Mouse (Mus musculus): Measurements from ENCODE around the gene Tmem131. TPM values are rescaled to one million over a fixed set of nuclear protein-coding genes. Genes with fewer than 3 reads are reported as not detected.
A peak's percentile ranks its signal among the peaks of the same experiment; 100 is the strongest.

Gene Tmem131
- polyA plus RNA-seq, 1 experiment from 2014 or later = 11.1 TPM

DNA sequence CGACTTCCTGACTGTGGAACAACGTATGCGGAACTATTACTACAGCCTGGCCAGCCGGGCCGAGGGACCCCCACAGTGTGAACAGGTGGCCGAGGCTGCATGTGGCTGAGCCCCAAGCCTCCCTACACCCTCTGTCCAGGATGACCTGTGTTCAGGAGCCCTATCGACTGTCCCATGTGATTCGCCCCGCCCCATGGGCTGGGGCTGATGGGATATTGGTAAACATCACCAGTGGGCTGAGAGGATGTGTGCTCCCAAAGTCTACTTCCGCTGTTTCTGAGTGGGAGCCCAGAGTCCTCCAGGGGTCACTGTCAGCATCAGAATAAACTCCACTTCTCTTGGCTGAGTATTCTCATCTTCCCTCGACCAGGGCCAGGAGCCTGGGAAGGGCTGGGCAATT, 161.0 kb downstream of the Tmem131 start:
- WGBS = 75% methylated on average over 11 of the region's 11 CpGs

DNA sequence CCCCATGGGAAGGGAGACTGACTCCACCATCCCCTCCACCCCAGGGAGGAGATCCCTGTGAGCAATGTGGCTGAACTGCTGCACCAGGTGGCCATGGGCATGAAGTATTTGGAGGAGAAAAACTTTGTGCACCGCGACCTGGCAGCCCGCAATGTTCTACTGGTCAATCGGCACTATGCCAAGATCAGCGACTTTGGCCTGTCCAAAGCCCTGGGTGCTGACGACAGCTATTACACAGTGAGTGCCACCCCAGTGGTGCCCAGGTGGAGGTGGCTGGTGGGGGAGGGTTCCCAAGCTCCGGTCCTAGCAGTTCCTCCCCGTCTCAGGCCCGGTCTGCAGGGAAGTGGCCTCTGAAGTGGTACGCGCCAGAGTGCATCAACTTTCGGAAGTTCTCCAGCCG, 162.7 kb downstream of the Tmem131 start:
- 79% methylated on average over 13 of the region's 13 CpGs for WGBS
- Histone ChIP-seq H3K36me3 (ENCODE audit: control insufficient read depth, insufficient read depth, low read length) (no peaks in the 10 kb centered on the region), H3K9me3 (ENCODE audit: control insufficient read depth, low read length) (no peaks in the 10 kb centered on the region), H3K27me3 (ENCODE audit: control insufficient read depth, insufficient read depth, low read depth, low read length) (no peaks in the 10 kb centered on the region), H3K9ac (ENCODE audit: low read length) (no peak overlapping the region), H3K4me2 (ENCODE audit: low read depth, low read length) (no peak overlapping the region), H3K4me1 (replicated peaks; ENCODE audit: control insufficient read depth, insufficient read depth, low read length) (no peaks in the 10 kb centered on the region), H3K4me3 (ENCODE audit: low read length) (no peak overlapping the region), H3K27ac (ENCODE audit: low read length) (no peak overlapping the region)
- ATAC-seq (ENCODE audit: low read depth) = no peak

More for the DNA sequence above, 161.0 kb downstream of the Tmem131 start:
- no peak overlapping the region for H3K4me3 ChIP-seq (ENCODE audit: low read length)
- ATAC-seq (ENCODE audit: low read depth) = no peak
- no peaks in the 10 kb centered on the region for H3K36me3 ChIP-seq (ENCODE audit: control insufficient read depth, insufficient read depth, low read length)
- H3K27ac ChIP-seq (ENCODE audit: low read length) = no peak overlapping the region
- no peaks in the 10 kb centered on the region for H3K27me3 ChIP-seq (ENCODE audit: control insufficient read depth, insufficient read depth, low read depth, low read length)
- no peaks in the 10 kb centered on the region for H3K9me3 ChIP-seq (ENCODE audit: control insufficient read depth, low read length)
- no peaks in the 10 kb centered on the region for H3K4me1 ChIP-seq (replicated peaks; ENCODE audit: control insufficient read depth, insufficient read depth, low read length)
- no peak overlapping the region for H3K4me2 ChIP-seq (ENCODE audit: low read depth, low read length)
- H3K9ac ChIP-seq (ENCODE audit: low read length) = no peak overlapping the region

DNA sequence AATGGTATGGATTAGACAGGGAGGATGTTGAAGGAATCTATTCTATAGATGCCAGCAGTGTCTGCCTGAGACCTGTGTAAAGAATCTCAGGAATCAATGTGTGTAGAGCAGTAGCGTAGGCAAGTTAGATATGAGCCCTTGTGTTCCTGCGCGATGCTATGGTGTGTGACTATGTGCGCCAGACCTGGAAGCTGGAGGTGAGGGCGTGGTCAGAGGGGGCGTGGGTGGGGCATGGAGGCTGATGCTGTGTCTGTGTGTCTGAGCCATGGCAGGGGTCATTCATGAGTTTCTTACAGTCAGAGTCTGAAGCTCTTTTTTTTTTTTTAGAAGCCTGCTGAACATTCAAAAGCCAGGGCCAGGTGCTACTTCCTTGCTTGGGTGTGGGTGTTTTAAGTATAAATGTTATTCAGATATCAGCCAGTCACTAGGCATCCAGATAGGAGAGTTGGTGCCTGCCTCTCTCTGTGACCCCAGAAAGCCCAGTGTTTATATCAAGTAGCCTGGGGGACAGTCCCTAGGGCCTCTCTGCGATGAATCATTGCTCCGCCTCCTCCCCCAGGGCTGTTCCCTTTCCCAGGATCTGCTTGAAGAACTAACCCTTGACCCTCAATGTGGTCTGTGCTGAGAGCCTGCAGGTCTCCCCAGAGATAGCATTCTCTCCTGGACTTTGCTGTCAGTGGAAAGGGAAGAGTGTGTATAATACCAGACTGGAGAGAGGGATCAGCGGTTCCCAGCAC, 171.1 kb downstream of the Tmem131 start:
- Histone ChIP-seq H3K9me3 (ENCODE audit: control insufficient read depth, low read length) (no peaks in the 10 kb centered on the region), H3K4me3 (ENCODE audit: low read length) (no peak overlapping the region), H3K27me3 (ENCODE audit: control insufficient read depth, insufficient read depth, low read depth, low read length) (peaks cover 5% of the 10 kb centered on the region; the same call in 1 of the 2 replicates), H3K9ac (ENCODE audit: low read length) (no peak overlapping the region), H3K4me1 (replicated peaks; ENCODE audit: control insufficient read depth, insufficient read depth, low read length) (0 out of 2 replicates have a peak, but pooled peaks cover 2% of the 10 kb centered on the region), H3K36me3 (ENCODE audit: control insufficient read depth, insufficient read depth, low read length) (no peaks in the 10 kb centered on the region), H3K4me2 (ENCODE audit: low read depth, low read length) (no peak overlapping the region), H3K27ac (ENCODE audit: low read length) (no peak overlapping the region)
- no peak for ATAC-seq (ENCODE audit: low read depth)
- 77% methylated on average over 9 of the region's 9 CpGs for WGBS

DNA sequence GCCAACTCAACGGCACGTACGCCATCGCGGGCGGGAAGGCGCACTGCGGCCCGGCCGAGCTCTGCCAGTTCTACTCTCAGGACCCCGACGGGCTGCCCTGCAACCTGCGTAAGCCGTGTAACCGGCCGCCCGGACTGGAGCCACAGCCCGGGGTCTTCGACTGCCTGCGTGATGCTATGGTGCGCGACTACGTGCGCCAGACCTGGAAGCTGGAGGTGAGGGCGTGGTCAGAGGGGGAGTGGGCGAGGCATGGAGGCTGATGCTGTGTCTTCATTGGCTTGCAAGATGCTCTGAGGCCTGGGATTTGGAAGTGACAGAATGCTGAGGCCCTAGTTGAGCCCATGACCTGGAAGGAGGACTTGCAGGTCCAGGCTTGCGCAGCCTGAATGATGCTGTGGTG, 172.5 kb downstream of the Tmem131 start:
- peaks cover 2% of the 10 kb centered on the region; the same call in 1 of the 2 replicates for H3K4me1 ChIP-seq (replicated peaks; ENCODE audit: control insufficient read depth, insufficient read depth, low read length)
- no peak overlapping the region for H3K27ac ChIP-seq (ENCODE audit: low read length)
- H3K4me2 ChIP-seq (ENCODE audit: low read depth, low read length) = peak overlapping the region; percentile 39
- H3K27me3 ChIP-seq (ENCODE audit: control insufficient read depth, insufficient read depth, low read depth, low read length) = peaks cover 5% of the 10 kb centered on the region; the same call in 1 of the 2 replicates
- no peaks in the 10 kb centered on the region for H3K9me3 ChIP-seq (ENCODE audit: control insufficient read depth, low read length)
- ATAC-seq (ENCODE audit: low read depth) = no peak
- no peaks in the 10 kb centered on the region for H3K36me3 ChIP-seq (ENCODE audit: control insufficient read depth, insufficient read depth, low read length)
- peak overlapping the region; percentile 29; the same call in 1 of the 2 replicates for H3K4me3 ChIP-seq (ENCODE audit: low read length)
- H3K9ac ChIP-seq (ENCODE audit: low read length) = no peak overlapping the region
- 13% methylated on average over 27 of the region's 27 CpGs for WGBS

DNA sequence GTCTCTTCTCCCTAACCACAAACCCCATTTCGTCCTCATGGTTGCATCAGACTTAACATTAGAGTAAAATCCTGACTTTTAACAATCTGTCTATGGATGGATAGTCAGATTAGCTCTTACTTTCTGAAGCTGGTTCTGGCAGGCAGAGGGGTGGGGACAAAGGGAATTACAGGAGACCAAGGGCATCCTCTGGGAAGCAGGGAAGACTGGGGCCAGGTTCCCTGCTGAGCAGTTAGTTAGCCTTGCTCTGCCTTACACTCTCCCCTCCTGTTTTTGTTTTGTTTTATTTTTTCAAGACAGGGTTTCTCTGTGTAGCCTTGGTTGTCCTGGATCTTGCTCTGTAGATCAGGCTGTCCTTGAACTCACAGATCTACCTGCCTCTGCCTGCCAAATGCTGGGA, 173.5 kb downstream of the Tmem131 start:
- Histone ChIP-seq H3K27ac (ENCODE audit: low read length) (no peak overlapping the region), H3K9me3 (ENCODE audit: control insufficient read depth, low read length) (no peaks in the 10 kb centered on the region), H3K4me2 (ENCODE audit: low read depth, low read length) (no peak overlapping the region), H3K4me1 (replicated peaks; ENCODE audit: control insufficient read depth, insufficient read depth, low read length) (peaks cover 2% of the 10 kb centered on the region; the same call in 1 of the 2 replicates), H3K36me3 (ENCODE audit: control insufficient read depth, insufficient read depth, low read length) (no peaks in the 10 kb centered on the region), H3K27me3 (ENCODE audit: control insufficient read depth, insufficient read depth, low read depth, low read length) (peaks cover 5% of the 10 kb centered on the region; the same call in 1 of the 2 replicates), H3K9ac (ENCODE audit: low read length) (no peak overlapping the region), H3K4me3 (ENCODE audit: low read length) (no peak overlapping the region)
- 81% methylated on average over 1 of the region's 1 CpGs for WGBS
- ATAC-seq (ENCODE audit: low read depth) = no peak

DNA sequence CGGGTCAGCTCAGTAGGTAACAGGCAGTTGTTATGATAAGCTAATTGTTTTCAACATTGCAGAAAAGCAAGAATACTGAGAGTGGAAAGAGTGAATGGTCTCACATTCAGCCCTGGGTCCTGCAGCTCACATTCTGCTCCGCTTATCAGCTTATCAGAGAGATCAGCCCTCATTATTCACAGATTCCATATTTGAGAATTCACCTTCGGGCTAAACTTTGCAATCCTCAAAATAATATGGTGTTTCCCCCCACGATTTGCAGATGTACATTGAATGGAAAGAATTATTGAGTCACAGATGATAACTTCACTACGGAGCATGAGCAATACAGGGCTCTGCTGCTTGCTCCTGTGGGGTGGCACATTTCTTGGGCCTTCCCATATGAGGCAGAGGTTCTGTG, 174.7 kb downstream of the Tmem131 start:
- Histone ChIP-seq H3K4me3 (ENCODE audit: low read length) (no peak overlapping the region), H3K9ac (ENCODE audit: low read length) (no peak overlapping the region), H3K4me2 (ENCODE audit: low read depth, low read length) (no peak overlapping the region), H3K27me3 (ENCODE audit: control insufficient read depth, insufficient read depth, low read depth, low read length) (peaks cover 5% of the 10 kb centered on the region; the same call in 1 of the 2 replicates), H3K36me3 (ENCODE audit: control insufficient read depth, insufficient read depth, low read length) (no peaks in the 10 kb centered on the region), H3K9me3 (ENCODE audit: control insufficient read depth, low read length) (no peaks in the 10 kb centered on the region), H3K4me1 (replicated peaks; ENCODE audit: control insufficient read depth, insufficient read depth, low read length) (peaks cover 2% of the 10 kb centered on the region; the same call in 1 of the 2 replicates), H3K27ac (ENCODE audit: low read length) (no peak overlapping the region)
- WGBS = 69% methylated on average over 5 of the region's 5 CpGs
- ATAC-seq (ENCODE audit: low read depth) = no peak

DNA sequence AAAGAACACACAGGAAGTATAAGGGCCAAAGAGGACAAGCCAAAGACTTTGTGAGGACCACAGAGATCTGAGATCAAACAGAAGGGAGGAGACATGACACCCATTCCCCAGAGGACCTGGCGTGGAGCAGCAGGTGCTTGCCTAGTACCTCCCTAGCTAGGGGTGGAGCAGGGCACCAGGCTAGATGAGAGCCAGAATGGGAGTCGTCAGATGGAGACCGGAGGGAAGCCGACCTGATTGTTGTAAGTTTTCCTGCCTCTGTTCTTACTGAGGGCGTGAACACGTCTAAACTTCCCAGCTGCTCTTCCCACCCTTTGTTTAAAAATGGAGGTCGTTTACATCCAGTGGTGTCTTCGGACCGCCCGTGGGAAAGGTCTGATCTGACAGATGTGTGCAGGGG, 176.1 kb downstream of the Tmem131 start:
- no peaks in the 10 kb centered on the region for H3K9me3 ChIP-seq (ENCODE audit: control insufficient read depth, low read length)
- no peak overlapping the region for H3K4me3 ChIP-seq (ENCODE audit: low read length)
- peaks cover 2% of the 10 kb centered on the region; the same call in 1 of the 2 replicates for H3K4me1 ChIP-seq (replicated peaks; ENCODE audit: control insufficient read depth, insufficient read depth, low read length)
- WGBS = 21% methylated on average over 10 of the region's 10 CpGs
- H3K27me3 ChIP-seq (ENCODE audit: control insufficient read depth, insufficient read depth, low read depth, low read length) = peaks cover 5% of the 10 kb centered on the region; the same call in 1 of the 2 replicates
- no peak overlapping the region for H3K27ac ChIP-seq (ENCODE audit: low read length)
- no peak overlapping the region for H3K4me2 ChIP-seq (ENCODE audit: low read depth, low read length)
- no peak for ATAC-seq (ENCODE audit: low read depth)
- H3K9ac ChIP-seq (ENCODE audit: low read length) = no peak overlapping the region
- H3K36me3 ChIP-seq (ENCODE audit: control insufficient read depth, insufficient read depth, low read length) = no peaks in the 10 kb centered on the region

DNA sequence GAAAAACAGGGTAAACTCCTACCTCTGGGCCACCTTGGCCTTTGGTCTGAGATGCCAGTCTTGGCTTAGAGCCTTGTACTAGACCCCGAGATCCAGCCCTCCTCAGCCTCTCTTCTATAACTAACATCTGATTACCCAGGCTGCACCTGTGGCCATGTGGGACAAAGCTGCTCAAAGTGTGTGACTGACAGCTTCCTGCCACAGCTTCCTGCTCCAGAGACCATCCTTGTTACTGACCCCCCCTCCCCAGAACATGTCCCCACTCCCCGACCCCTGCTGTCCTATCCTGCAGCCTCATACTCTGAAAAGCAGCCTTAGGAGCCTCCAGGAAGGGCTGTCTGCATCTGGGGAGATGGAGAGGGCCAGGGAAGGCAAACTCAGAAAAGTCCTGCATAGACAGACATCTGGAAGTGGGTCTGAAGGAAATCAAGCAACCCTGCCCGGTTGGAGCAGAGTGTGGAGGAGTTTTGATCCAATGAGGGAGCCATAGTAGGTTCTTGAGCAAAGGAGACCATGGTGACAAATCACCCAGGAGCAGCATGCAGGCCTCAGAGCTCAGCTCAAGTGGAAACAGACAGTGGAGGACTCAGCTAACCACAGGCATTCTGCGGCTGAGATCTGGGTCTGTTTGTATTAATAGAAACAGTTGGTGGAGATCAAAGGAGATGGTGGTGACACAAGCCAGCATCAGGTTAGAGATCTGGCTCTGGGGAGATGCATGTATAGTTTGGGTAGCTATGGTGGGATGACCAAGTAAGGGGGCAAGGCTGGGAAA, 176.8 kb downstream of the Tmem131 start:
- H3K4me3 ChIP-seq (ENCODE audit: low read length) = no peak overlapping the region
- peaks cover 2% of the 10 kb centered on the region; the same call in 1 of the 2 replicates for H3K4me1 ChIP-seq (replicated peaks; ENCODE audit: control insufficient read depth, insufficient read depth, low read length)
- H3K9ac ChIP-seq (ENCODE audit: low read length) = no peak overlapping the region
- no peak overlapping the region for H3K4me2 ChIP-seq (ENCODE audit: low read depth, low read length)
- H3K27me3 ChIP-seq (ENCODE audit: control insufficient read depth, insufficient read depth, low read depth, low read length) = peaks cover 5% of the 10 kb centered on the region; the same call in 1 of the 2 replicates
- no peak for ATAC-seq (ENCODE audit: low read depth)
- 37% methylated on average over 4 of the region's 4 CpGs for WGBS
- no peaks in the 10 kb centered on the region for H3K36me3 ChIP-seq (ENCODE audit: control insufficient read depth, insufficient read depth, low read length)
- H3K9me3 ChIP-seq (ENCODE audit: control insufficient read depth, low read length) = no peaks in the 10 kb centered on the region
- H3K27ac ChIP-seq (ENCODE audit: low read length) = no peak overlapping the region

DNA sequence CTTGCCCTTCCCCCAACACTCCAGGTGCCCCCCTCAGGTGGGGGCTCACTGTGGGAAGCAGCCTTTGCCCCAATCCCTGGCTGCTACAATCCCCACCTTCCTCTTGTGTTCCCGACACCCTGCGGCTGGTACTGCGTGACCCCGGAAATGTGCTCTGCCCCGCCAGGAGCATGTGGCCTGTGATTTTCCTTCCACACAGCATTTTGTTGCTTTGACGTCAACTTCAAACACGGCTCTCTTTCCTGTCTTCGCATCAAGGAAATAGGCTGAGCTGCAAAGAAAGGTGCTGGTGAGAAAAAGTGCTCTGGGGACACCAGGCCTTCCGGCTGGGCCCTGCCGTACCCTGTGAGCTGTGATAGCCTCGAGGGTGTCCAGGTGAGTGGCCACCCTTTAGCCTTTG, 181.9 kb downstream of the Tmem131 start, which contains the start of gene Zap70:
Gene Zap70 (plus strand): TSS at position 231 of the 400 bp plus-strand sequence.
- Histone ChIP-seq H3K27ac (ENCODE audit: low read length) (no peak within 1 kb of the TSS), H3K9me3 (ENCODE audit: control insufficient read depth, low read length) (no peaks in the 10 kb centered on the region), H3K4me3 (ENCODE audit: low read length) (no peak within 1 kb of the TSS), H3K4me1 (replicated peaks; ENCODE audit: control insufficient read depth, insufficient read depth, low read length) (no peaks in the 10 kb centered on the region; the same call in 1 of the 2 replicates), H3K27me3 (ENCODE audit: control insufficient read depth, insufficient read depth, low read depth, low read length) (no peaks in the 10 kb centered on the region), H3K4me2 (ENCODE audit: low read depth, low read length) (no peak within 1 kb of the TSS), H3K9ac (ENCODE audit: low read length) (no peak within 1 kb of the TSS), H3K36me3 (ENCODE audit: control insufficient read depth, insufficient read depth, low read length) (no peaks in the 10 kb centered on the region)
- WGBS = 70% methylated on average over 11 of the region's 11 CpGs
- ATAC-seq (ENCODE audit: low read depth) = no peak
